Mouse (Mus musculus) CH12.LX (cell line): Measurements from ENCODE around the gene Prkch. TPM values are rescaled to one million over a fixed set of nuclear protein-coding genes. Genes with fewer than 3 reads are reported as not detected.

Experiments used
- DNase-seq: peaks from one replicate; pipeline ENCODE4 v3.0.0-alpha.2; 2013; ENCODE audit errors: extremely low read depth
- H3K27ac ChIP-seq: 2 replicates; pipeline ENCODE4 v1.5.1; 2012; ENCODE audit warnings: low read depth, mild to moderate bottlenecking, control low read depth, moderate library complexity; ENCODE audit not compliant: insufficient read depth
- H3K27me3 ChIP-seq: replicated peaks from 2 replicates; pipeline ENCODE3; 2012; ENCODE audit warnings: inconsistent platforms
- H3K36me3 ChIP-seq, 2 experiments: replicated peaks in 1 of 2; 2 replicates each; pipeline versions ENCODE3 to v1.6.1; 2012; ENCODE audit warnings: inconsistent platforms in 1 of 2, low read length in 1 of 2, mild to moderate bottlenecking in 1 of 2, mixed read lengths in 1 of 2, moderate library complexity in 1 of 2; ENCODE audit not compliant: control insufficient read depth in 1 of 2, insufficient read depth in 1 of 2
- H3K4me1 ChIP-seq, 2 experiments: 2 replicates each; pipeline ENCODE4 v1.6.1; 2012; ENCODE audit warnings: inconsistent platforms in 1 of 2, moderate library complexity in 1 of 2; ENCODE audit not compliant: insufficient read depth in 2 of 2, control insufficient read depth in 1 of 2
- H3K4me2 ChIP-seq: 2 replicates; pipeline ENCODE4 v1.6.1; 2012; ENCODE audit warnings: low read depth, mild to moderate bottlenecking, control low read depth; ENCODE audit not compliant: poor library complexity, insufficient read depth, severe bottlenecking
- H3K4me3 ChIP-seq, 3 experiments: fragments of 150-350 bp in 1 of 3; sonication (generic) in 1 of 3; replicated peaks in 1 of 3; 2 replicates each; pipeline versions ENCODE3 to v1.5.1; 2011 to 2012; ENCODE audit warnings: low read depth in 2 of 3, low read length in 2 of 3, mild to moderate bottlenecking in 2 of 3, moderate library complexity in 2 of 3, control low read depth in 1 of 3, improper control_type of control experiment in 1 of 3, inconsistent platforms in 1 of 3, mixed read lengths in 1 of 3; ENCODE audit not compliant: poor library complexity in 1 of 3
- H3K79me2 ChIP-seq: replicated peaks from 2 replicates; pipeline ENCODE4 v1.6.1; 2012; ENCODE audit warnings: mild to moderate bottlenecking, moderate library complexity; ENCODE audit not compliant: control insufficient read depth, poor library complexity, insufficient read depth, severe bottlenecking; ENCODE audit errors: extremely low read depth
- H3K9ac ChIP-seq: 2 replicates; pipeline ENCODE4 v1.6.1; 2012; ENCODE audit warnings: low read depth, mild to moderate bottlenecking, control low read depth, moderate library complexity; ENCODE audit not compliant: insufficient read depth
- H3K9me3 ChIP-seq: replicated peaks from 2 replicates; pipeline ENCODE3; 2012; ENCODE audit warnings: low read length, inconsistent platforms, mixed read lengths
- E2F4 ChIP-seq: IDR thresholded peaks from 2 replicates; pipeline ENCODE4 v1.6.1; 2011; ENCODE audit warnings: low read depth, low read length, improper control_type of control experiment; ENCODE audit not compliant: insufficient replicate concordance
- EP300 ChIP-seq: IDR thresholded peaks from 2 replicates; pipeline ENCODE4 v1.6.1; 2011; ENCODE audit warnings: low read length, improper control_type of control experiment
- JUN ChIP-seq: IDR thresholded peaks from 2 replicates; pipeline ENCODE4 v1.6.1; 2011; ENCODE audit warnings: low read depth, mild to moderate bottlenecking, low read length, improper control_type of control experiment, moderate library complexity; ENCODE audit not compliant: insufficient read depth
- JUND ChIP-seq: conservative IDR thresholded peaks from 2 replicates; pipeline ENCODE4 v1.6.1; 2011; ENCODE audit warnings: low read depth, low read length, improper control_type of control experiment
- MAFK ChIP-seq: IDR thresholded peaks from 2 replicates; pipeline ENCODE4 v1.6.1; 2011; ENCODE audit warnings: low read length, improper control_type of control experiment; ENCODE audit not compliant: insufficient replicate concordance
- MAZ ChIP-seq: IDR thresholded peaks from 2 replicates; pipeline ENCODE4 v1.6.1; 2012; ENCODE audit warnings: low read depth, mild to moderate bottlenecking, inconsistent platforms, low read length, improper control_type of control experiment, moderate library complexity
- MXI1 ChIP-seq: IDR thresholded peaks from 2 replicates; pipeline ENCODE4 v1.6.1; 2011; ENCODE audit warnings: mild to moderate bottlenecking, low read depth, low read length, improper control_type of control experiment
- MYC ChIP-seq: IDR thresholded peaks from 2 replicates; pipeline ENCODE4 v1.6.1; 2011; ENCODE audit warnings: low read depth, mild to moderate bottlenecking, improper control_type of control experiment, low read length
- NELFE ChIP-seq: IDR thresholded peaks from 2 replicates; pipeline ENCODE4 v1.6.1; 2011; ENCODE audit warnings: low read depth, low read length, improper control_type of control experiment
- POLR2A ChIP-seq: IDR thresholded peaks from 2 replicates; pipeline ENCODE4 v1.6.1; 2011; ENCODE audit warnings: low read depth, mild to moderate bottlenecking, improper control_type of control experiment, low read length
- POLR2AphosphoS2 ChIP-seq: IDR thresholded peaks from 2 replicates; pipeline ENCODE4 v1.6.1; 2011; ENCODE audit warnings: low read depth, low read length, improper control_type of control experiment
- RAD21 ChIP-seq: IDR thresholded peaks from 2 replicates; pipeline ENCODE4 v1.6.1; 2011; ENCODE audit warnings: low read depth, mild to moderate bottlenecking, low read length, improper control_type of control experiment, moderate library complexity
- RCOR1 ChIP-seq: conservative IDR thresholded peaks from 2 replicates; pipeline ENCODE4 v1.6.1; 2012; ENCODE audit warnings: low read depth, mild to moderate bottlenecking, inconsistent platforms, low read length, improper control_type of control experiment
- SMC3 ChIP-seq: IDR thresholded peaks from 2 replicates; pipeline ENCODE4 v1.6.1; 2011; ENCODE audit warnings: low read depth, low read length, improper control_type of control experiment
- TBP ChIP-seq: conservative IDR thresholded peaks from 2 replicates; pipeline ENCODE4 v1.6.1; 2011; ENCODE audit warnings: low read depth, low read length, improper control_type of control experiment
- TCF12 ChIP-seq: IDR thresholded peaks from 2 replicates; pipeline ENCODE4 v1.6.1; 2014; ENCODE audit warnings: low read depth, mild to moderate bottlenecking, inconsistent platforms, low read length, improper control_type of control experiment
- ZC3H11A ChIP-seq: IDR thresholded peaks from 2 replicates; pipeline ENCODE4 v1.6.1; 2012; ENCODE audit warnings: low read depth, mild to moderate bottlenecking, inconsistent platforms, low read length, improper control_type of control experiment
- ZKSCAN1 ChIP-seq: IDR thresholded peaks from 2 replicates; pipeline ENCODE4 v1.6.1; 2012; ENCODE audit warnings: low read depth, inconsistent platforms, low read length, improper control_type of control experiment, borderline replicate concordance
- ZNF384 ChIP-seq: IDR thresholded peaks from 2 replicates; pipeline ENCODE4 v1.6.1; 2012; ENCODE audit warnings: low read depth, low read length, improper control_type of control experiment, inconsistent platforms
- dilution Hi-C: fragments of 300-500 bp; cut with MboI; formaldehyde crosslinking; loops from 2 replicates; pipeline ENCODE4 v1.14.3; 2020; ENCODE audit warnings: low sequenced_read_pairs; ENCODE audit not compliant: extremely low pct_unique_long_range_greater_than_20kb, extremely low pct_ligation_motif_present
- in situ Hi-C: fragments of 300-500 bp; cut with MboI; formaldehyde crosslinking; loops from 3 replicates; pipeline ENCODE4 v1.14.3; 2019; ENCODE audit warnings: low sequenced_read_pairs, low pct_ligation_motif_present, low pct_unique_long_range_greater_than_20kb, mixed read lengths
- polyA plus RNA-seq: library from polyadenylated mRNA; unstranded; fragments of >175 nt; gene quantifications from 2 replicates; pipeline ENCODE4 v1.2.1, GENCODE M21; 2012; ENCODE audit warnings: low read depth; ENCODE audit not compliant: insufficient read length
- total RNA-seq, 2 experiments: library from RNA; depleted of rRNA; stranded (reverse); fragments of 300-350 nt in 1 of 2; fragments of >200 nt in 1 of 2; gene quantifications; 2 replicates each; pipeline ENCODE4 v1.2.3; 2012 to 2014

The Prkch gene
- total and polyA plus RNA-seq, 3 experiments, result 0.76 to 2.3 (median 1.8) TPM

- in situ Hi-C loops (loop anchor here (5.0 kb wide), 1 partner anchor 119 kb away; no protein-coding TSS in a partner anchor), dilution Hi-C loops (no loop called here)
- Histone ChIP-seq H3K4me3 (no peak overlapping the region), H3K79me2 (no peaks in the 10 kb centered on the region), H3K9me3 (no peaks in the 10 kb centered on the region), H3K27ac (no peak overlapping the region), H3K4me2 (no peak overlapping the region), H3K36me3 (no peaks in the 10 kb centered on the region), H3K4me1 (peaks cover 0 to 14% of the 10 kb centered on the region in 2 experiments; a peak in 2 of 4 replicates), H3K27me3 (no peaks in the 10 kb centered on the region), H3K9ac (no peak overlapping the region)
- DNase-seq, result no peak
- TF ChIP-seq POLR2A (no peak), MAFK (no peak), ZC3H11A (no peak), TBP (no peak), MXI1 (no peak), RAD21 (no peak), SMC3 (no peak), MAZ (no peak), NELFE (no peak), MYC (no peak), E2F4 (no peak), ZKSCAN1 (no peak)
Observed at GRCm38 (mm10) chr12:73685875-73686274, 101.3 kb downstream of the Prkch start.

- TF ChIP-seq TCF12, result no peak
- TF ChIP-seq RCOR1, result no peak
- no peak for TF ChIP-seq ZNF384
- TF ChIP-seq POLR2AphosphoS2, result no peak
- TF ChIP-seq JUND, result no peak
- no peak for TF ChIP-seq JUN
- TF ChIP-seq MAZ, result no peak
- TF ChIP-seq EP300, result no peak
- no peak overlapping the region for H3K4me2 ChIP-seq
- dilution Hi-C loops (no loop called here), in situ Hi-C loops (loop anchor here (5.0 kb wide), 1 partner anchor 119 kb away; no protein-coding TSS in a partner anchor)
- H3K4me3 ChIP-seq, result no peak overlapping the region
- DNase-seq, result no peak
- H3K4me1 ChIP-seq, result peaks cover 0 to 14% of the 10 kb centered on the region in 2 experiments; a peak in 2 of 4 replicates
- no peaks in the 10 kb centered on the region for H3K27me3 ChIP-seq
- no peaks in the 10 kb centered on the region for H3K9me3 ChIP-seq
- no peak overlapping the region for H3K9ac ChIP-seq
- no peaks in the 10 kb centered on the region for H3K79me2 ChIP-seq
- no peaks in the 10 kb centered on the region for H3K36me3 ChIP-seq
- no peak overlapping the region for H3K27ac ChIP-seq
Observed at GRCm38 (mm10) chr12:73686456-73686855, 101.9 kb downstream of the Prkch start.
